ENCODE assay signal across 9 mouse cellular contexts in the genomic region with DNA sequence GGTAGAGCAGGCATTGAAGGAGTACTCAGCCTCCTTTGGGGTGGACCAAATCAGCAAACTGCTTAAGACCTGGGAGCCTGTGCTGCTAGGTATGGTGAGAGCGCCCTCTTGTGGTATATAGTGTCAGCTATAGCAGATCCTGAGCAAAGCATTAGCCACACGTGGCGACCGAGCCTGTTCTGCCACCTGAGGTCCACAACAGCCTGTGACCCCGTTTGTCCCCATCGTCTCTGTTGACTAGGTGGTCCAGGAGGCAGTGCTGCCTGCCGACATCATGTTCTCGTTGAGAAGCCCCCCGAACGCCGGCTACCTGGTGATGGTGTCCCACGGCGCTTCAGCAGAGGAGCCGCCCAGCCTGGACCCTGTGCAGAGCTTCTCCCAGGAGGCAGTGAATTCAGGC. TPM values are rescaled to one million over a fixed set of nuclear protein-coding genes. Genes with fewer than 3 reads are reported as not detected.
DNase-seq lines count a peak whose midpoint lies in the region; ATAC-seq and TF ChIP-seq lines count a peak whose summit lies in the region.
"Had no signal": no experiment of that assay in that cellular context is flagged by ENCODE, and none has a peak within 500 bp of the region (broad histone marks: within the 10 kb centered on the region; RNA-seq: fewer than 3 reads in every experiment).

No protein-coding gene starts in this region.

- H3K27ac ChIP-seq in ES-Bruce4 (ENCODE audit: insufficient read depth, low read length), result no peak overlapping the region
- H3K27ac ChIP-seq in liver, embryonic 15.5 days (replicated peaks), result no peak overlapping the region
- no peak overlapping the region for H3K27ac ChIP-seq in neural tube, embryonic 12.5 days

- no peaks in the 10 kb centered on the region for H3K27me3 ChIP-seq in ES-Bruce4 (ENCODE audit: control insufficient read depth, insufficient read depth, low read length, poor library complexity, severe bottlenecking)
- peaks cover 6% of the 10 kb centered on the region for H3K27me3 ChIP-seq in liver, embryonic 15.5 days
- 0 out of 2 replicates have a peak, but pooled peaks cover 3% of the 10 kb centered on the region for H3K27me3 ChIP-seq in neural tube, embryonic 12.5 days (replicated peaks)
- H3K27me3 ChIP-seq: limb, embryonic 15.5 days had no signal

- no peak for TF ChIP-seq EP300 in ES-Bruce4 (IDR thresholded peaks at IDR 0.05; ENCODE audit: insufficient read depth, low read depth, low read length)

- 12% methylated on average over 14 of the region's 14 CpGs for WGBS in large intestine, adult 2 months
- 9% methylated on average over 14 of the region's 14 CpGs for WGBS in liver, embryonic 15.5 days (ENCODE audit: insufficient replicate concordance)
- WGBS in neural tube, embryonic 12.5 days, result 9% methylated on average over 14 of the region's 14 CpGs

- DNase-seq in brain, embryonic 14.5 days (ENCODE audit: low read depth), result peak; percentile 92
- peak; percentile 69 to 86 for DNase-seq in heart, postnatal 14 days
- DNase-seq in large intestine, adult 2 months (ENCODE audit: low read depth, low spot score), result peak; percentile 50
- DNase-seq in testis, postnatal 14 days (ENCODE audit: low spot score), result peak; percentile 78

- H3K4me1 ChIP-seq in ES-Bruce4 (ENCODE audit: control insufficient read depth, insufficient read depth, low read length), result no peaks in the 10 kb centered on the region
- peaks cover 10% of the 10 kb centered on the region for H3K4me1 ChIP-seq in liver, embryonic 15.5 days (replicated peaks)
- peaks cover 17% of the 10 kb centered on the region for H3K4me1 ChIP-seq in neural tube, embryonic 12.5 days

- no peaks in the 10 kb centered on the region for H3K36me3 ChIP-seq in ES-Bruce4 (ENCODE audit: control insufficient read depth, insufficient read depth, low read length, poor library complexity, severe bottlenecking)
- no peaks in the 10 kb centered on the region for H3K36me3 ChIP-seq in liver, embryonic 15.5 days (replicated peaks)
- no peaks in the 10 kb centered on the region; the same call in 1 of the 2 replicates for H3K36me3 ChIP-seq in neural tube, embryonic 12.5 days

- H3K9me3 ChIP-seq in ES-Bruce4 (replicated peaks; ENCODE audit: control insufficient read depth, insufficient read depth, low read length, poor library complexity, severe bottlenecking), result no peaks in the 10 kb centered on the region
- no peaks in the 10 kb centered on the region for H3K9me3 ChIP-seq in liver, embryonic 15.5 days (replicated peaks)
- H3K9me3 ChIP-seq in neural tube, embryonic 12.5 days, result no peaks in the 10 kb centered on the region
- H3K9me3 ChIP-seq: limb, embryonic 15.5 days had no signal

- intact Hi-C loops in heart, postnatal 14 days (cut with DNase I), result loop anchor here (1.0 to 5.0 kb wide), 4 partner anchors 47 to 332 kb away; a partner anchor contains a TSS

- no peak for TF ChIP-seq POLR2A in ES-Bruce4 (IDR thresholded peaks at IDR 0.05; ENCODE audit: insufficient read depth, low read length)
- no peak for TF ChIP-seq POLR2A in brain, embryonic 14.5 days (IDR thresholded peaks at IDR 0.05; ENCODE audit: borderline replicate concordance, extremely low read depth, insufficient read depth, insufficient read length, poor library complexity, severe bottlenecking)

- H3K4me3 ChIP-seq in ES-Bruce4 (ENCODE audit: low read depth, low read length), result peak overlapping the region; percentile 43
- H3K4me3 ChIP-seq in liver, embryonic 15.5 days (replicated peaks), result no peak overlapping the region
- peak overlapping the region; percentile 7; the same call in 1 of the 2 replicates for H3K4me3 ChIP-seq in neural tube, embryonic 12.5 days
- H3K4me3 ChIP-seq: limb, embryonic 15.5 days had no signal

- peak overlapping the region; percentile 50 for H3K9ac ChIP-seq in ES-Bruce4 (ENCODE audit: low read depth, poor library complexity, severe bottlenecking)
- H3K9ac ChIP-seq in liver, embryonic 15.5 days, result no peak overlapping the region
- peak overlapping the region; percentile 29; the same call in 1 of the 2 replicates for H3K9ac ChIP-seq in neural tube, embryonic 12.5 days
- H3K9ac ChIP-seq: limb, embryonic 15.5 days had no signal

- peak overlapping the region; percentile 46 for H3K4me2 ChIP-seq in liver, embryonic 15.5 days
- H3K4me2 ChIP-seq in neural tube, embryonic 12.5 days (replicated peaks), result peak overlapping the region; percentile 53
- H3K4me2 ChIP-seq: limb, embryonic 15.5 days had no signal

- ATAC-seq in erythroblast, adult 5-6 weeks (replicated peaks; ENCODE audit: low FRiP score, poor library complexity, severe bottlenecking), result 0 out of 2 replicates have a peak, but pooled peaks have one; percentile 40
- ATAC-seq in liver, embryonic 15.5 days (ENCODE audit: insufficient read depth), result no peak
- ATAC-seq in neural tube, embryonic 12.5 days (ENCODE audit: low FRiP score, low read depth), result peak; percentile 45; the same call in 1 of the 2 replicates

- peak; percentile 86 for TF ChIP-seq CTCF in ES-Bruce4 (IDR thresholded peaks at IDR 0.05; ENCODE audit: low read depth, low read length)
- TF ChIP-seq CTCF in brain, embryonic 14.5 days (IDR thresholded peaks at IDR 0.05; ENCODE audit: borderline replicate concordance, extremely low read depth, insufficient read depth, insufficient read length), result peak; percentile 89

RNA-seq across cellular contexts. Expression of a gene that starts 25.0 kb away (rescaled TPM):
- 0.48 and 0.53 TPM in 2 replicates for polyA plus RNA-seq in ES-Bruce4 (2011; ENCODE audit: insufficient read depth, insufficient read length, low read depth, missing spikeins)
- polyA plus RNA-seq in brain, embryonic 14.5 days (2012; rRNA removed), result 4.4 and 8.2 TPM in 2 replicates
- not detected in 2 replicates for total RNA-seq in erythroblast, adult 5-6 weeks (2015; ENCODE audit: low replicate concordance)
- total RNA-seq in erythroblast, adult 5-6 weeks (2017; ENCODE audit: low replicate concordance), result 0.28 TPM in 1 of 2 replicates, not detected in the other
- 10 to 100 TPM; 26.1 to 28.4 TPM for total RNA-seq in heart, postnatal 14 days (2021)
- 7.7 and 9.0 TPM in 2 replicates for polyA plus RNA-seq in large intestine, adult 2 months (2012; rRNA removed)
- polyA plus RNA-seq in liver, embryonic 15.5 days (2015; fragmentation: Nextera tagmentation; extraction: Ambion mirVana), result 0.61 and 0.75 TPM in 2 replicates
- 5.3 and 5.8 TPM in 2 replicates for polyA plus RNA-seq in neural tube, embryonic 12.5 days (2016; fragmentation: Nextera tagmentation; extraction: Ambion mirVana)

RNA-seq across cellular contexts. Expression of a gene that starts 25.3 kb away (rescaled TPM):
- not detected in 2 replicates for polyA plus RNA-seq in ES-Bruce4 (2011; ENCODE audit: insufficient read depth, insufficient read length, low read depth, missing spikeins)
- 0.14 and 0.18 TPM in 2 replicates for polyA plus RNA-seq in brain, embryonic 14.5 days (2012; rRNA removed)
- not detected in 2 replicates for total RNA-seq in erythroblast, adult 5-6 weeks (2015; ENCODE audit: low replicate concordance)
- not detected in 2 replicates for total RNA-seq in erythroblast, adult 5-6 weeks (2017; ENCODE audit: low replicate concordance)
- total RNA-seq in heart, postnatal 14 days (2021), result not detected
- 2.2 and 3.0 TPM in 2 replicates for polyA plus RNA-seq in large intestine, adult 2 months (2012; rRNA removed)
- polyA plus RNA-seq in liver, embryonic 15.5 days (2015; fragmentation: Nextera tagmentation; extraction: Ambion mirVana), result 0.10 TPM in 1 of 2 replicates, not detected in the other
- not detected in 2 replicates for polyA plus RNA-seq in neural tube, embryonic 12.5 days (2016; fragmentation: Nextera tagmentation; extraction: Ambion mirVana)

RNA-seq across cellular contexts. Expression of a gene that starts 38.4 kb away (rescaled TPM):
- polyA plus RNA-seq in ES-Bruce4 (2011; ENCODE audit: insufficient read depth, insufficient read length, low read depth, missing spikeins), result 4.2 and 4.5 TPM in 2 replicates
- polyA plus RNA-seq in brain, embryonic 14.5 days (2012; rRNA removed), result 3.0 and 4.0 TPM in 2 replicates
- 0.38 and 1.3 TPM in 2 replicates for total RNA-seq in erythroblast, adult 5-6 weeks (2015; ENCODE audit: low replicate concordance)
- total RNA-seq in erythroblast, adult 5-6 weeks (2017; ENCODE audit: low replicate concordance), result 0.17 and 0.56 TPM in 2 replicates
- total RNA-seq in heart, postnatal 14 days (2021), result 10 to 100 TPM in 1 of 2 experiments, 1 to 10 TPM in 1; 9.9 to 11.7 TPM
- 4.7 TPM in 2 replicates for polyA plus RNA-seq in large intestine, adult 2 months (2012; rRNA removed)
- polyA plus RNA-seq in liver, embryonic 15.5 days (2015; fragmentation: Nextera tagmentation; extraction: Ambion mirVana), result 1.3 and 1.6 TPM in 2 replicates
- 5.6 and 6.5 TPM in 2 replicates for polyA plus RNA-seq in neural tube, embryonic 12.5 days (2016; fragmentation: Nextera tagmentation; extraction: Ambion mirVana)

RNA-seq across cellular contexts. Expression of a gene that starts 47.5 kb away (rescaled TPM):
- 89.9 and 101 TPM in 2 replicates for polyA plus RNA-seq in ES-Bruce4 (2011; ENCODE audit: insufficient read depth, insufficient read length, low read depth, missing spikeins)
- 134 and 190 TPM in 2 replicates for polyA plus RNA-seq in brain, embryonic 14.5 days (2012; rRNA removed)
- 18.4 and 45.7 TPM in 2 replicates for total RNA-seq in erythroblast, adult 5-6 weeks (2015; ENCODE audit: low replicate concordance)
- 15.3 and 20.1 TPM in 2 replicates for total RNA-seq in erythroblast, adult 5-6 weeks (2017; ENCODE audit: low replicate concordance)
- total RNA-seq in heart, postnatal 14 days (2021), result 10 to 100 TPM; 45.6 to 46.6 TPM
- 117 and 124 TPM in 2 replicates for polyA plus RNA-seq in large intestine, adult 2 months (2012; rRNA removed)
- 40.3 and 42.6 TPM in 2 replicates for polyA plus RNA-seq in liver, embryonic 15.5 days (2015; fragmentation: Nextera tagmentation; extraction: Ambion mirVana)
- 67.8 and 71.7 TPM in 2 replicates for polyA plus RNA-seq in neural tube, embryonic 12.5 days (2016; fragmentation: Nextera tagmentation; extraction: Ambion mirVana)
